Mouse (Mus musculus): ENCODE results near the gene Btg2. TPM values are rescaled to one million over a fixed set of nuclear protein-coding genes. Genes with fewer than 3 reads are reported as not detected.

Btg2 gene
- polyA plus RNA-seq (2015; fragmentation: Nextera tagmentation; extraction: Ambion mirVana), result 21.2 and 24.2 TPM in 2 replicates

DNA sequence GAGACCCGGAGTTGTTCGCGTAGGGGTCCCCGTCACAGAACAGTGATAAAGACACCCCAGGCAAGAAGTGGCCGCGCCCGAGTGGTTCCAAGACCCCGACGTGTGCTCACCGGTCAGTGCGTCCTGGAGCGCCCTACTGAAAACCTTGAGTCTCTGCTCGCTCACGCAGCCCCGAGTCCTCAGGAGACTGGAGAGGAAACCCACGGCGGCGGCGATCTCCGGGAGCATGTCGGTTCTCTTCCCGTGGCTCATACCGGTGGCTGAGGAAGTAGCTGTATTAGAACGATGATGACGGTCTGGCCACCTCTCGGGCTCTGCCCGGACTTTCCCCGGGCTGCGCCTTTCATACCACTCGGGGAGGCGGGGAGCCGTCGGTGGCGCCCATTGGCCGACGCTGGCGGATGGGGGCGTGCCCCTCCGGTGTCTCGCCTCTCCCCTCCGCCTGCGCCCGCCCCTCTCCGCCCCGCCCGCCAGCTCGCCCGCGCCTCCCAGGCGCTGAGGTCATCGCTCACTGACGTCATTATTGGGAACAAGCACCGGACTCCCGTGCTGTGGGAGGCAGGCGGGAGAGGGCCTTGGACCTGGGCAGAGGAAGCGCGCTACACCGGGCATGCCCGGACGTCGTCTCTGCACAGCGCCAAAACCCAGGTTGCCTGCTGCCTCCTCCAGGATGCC is at the start of gene Btg2:
Btg2 (minus strand) TSS at position 319 of the 675 bp plus-strand sequence.
- Histone ChIP-seq H3K4me2 (peak within 1 kb of the TSS; percentile 84), H3K36me3 (peaks cover 13% of the 10 kb centered on the region; the same call in 1 of the 2 replicates), H3K27ac (peak within 1 kb of the TSS; percentile 79), H3K27me3 (no peaks in the 10 kb centered on the region), H3K4me3 (peak within 1 kb of the TSS; percentile 66), H3K9me3 (no peaks in the 10 kb centered on the region), H3K4me1 (peaks cover 50% of the 10 kb centered on the region), H3K9ac (peak within 1 kb of the TSS; percentile 85)
- WGBS, result under 1% methylated on average over 58 of the region's 62 CpGs
- ATAC-seq (ENCODE audit: insufficient number of reproducible peaks, insufficient read depth, low FRiP score, low TSS enrichment, low read depth), result peak; percentile 93

DNA sequence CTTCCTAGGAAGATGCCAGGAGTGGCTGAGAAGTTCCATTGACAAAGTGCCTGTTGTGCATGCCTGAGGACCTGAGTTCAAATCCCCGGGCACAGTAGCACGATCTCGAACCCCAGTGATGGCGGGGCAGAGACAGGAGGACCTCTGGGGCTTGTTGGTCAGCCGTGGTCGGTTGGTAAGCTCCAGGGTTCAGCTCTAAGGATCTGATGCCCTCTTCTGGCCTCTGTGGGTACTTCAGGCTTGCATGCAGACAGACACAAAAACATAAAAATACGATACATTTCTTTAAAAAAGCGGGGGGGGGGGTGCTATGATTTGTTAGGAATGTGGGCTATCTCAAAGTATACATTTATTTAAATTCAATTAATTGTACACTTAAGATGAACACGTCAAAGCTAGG is 43.3 kb upstream of the Btg2 start:
- Histone ChIP-seq H3K4me1 (no peaks in the 10 kb centered on the region), H3K36me3 (no peaks in the 10 kb centered on the region), H3K9me3 (no peaks in the 10 kb centered on the region), H3K27ac (no peak overlapping the region), H3K4me2 (no peak overlapping the region), H3K4me3 (no peak overlapping the region), H3K9ac (no peak overlapping the region), H3K27me3 (no peaks in the 10 kb centered on the region)
- ATAC-seq (ENCODE audit: insufficient number of reproducible peaks, insufficient read depth, low FRiP score, low TSS enrichment, low read depth), result no peak
- WGBS, result 60% methylated on average over 9 of the region's 9 CpGs

DNA sequence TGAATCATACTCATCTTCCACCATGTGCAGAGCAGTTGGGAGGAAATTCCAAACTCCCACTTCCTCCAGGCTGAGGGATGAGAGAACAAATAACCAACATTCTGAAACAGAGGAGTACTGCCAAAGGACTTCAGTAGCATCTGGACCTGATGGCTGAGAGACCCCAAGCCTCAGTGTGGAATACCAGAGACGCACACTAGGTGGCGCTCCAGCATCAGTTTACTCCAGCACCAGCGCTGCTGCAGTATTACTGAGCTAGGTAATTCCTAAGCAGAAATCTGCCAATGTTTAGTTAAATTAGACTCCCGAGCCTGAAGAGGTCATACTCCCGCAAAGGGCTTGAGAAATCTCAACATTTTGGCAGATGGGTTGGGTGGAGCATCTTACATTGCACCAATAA is 41.3 kb upstream of the Btg2 start:
- Histone ChIP-seq H3K9me3 (no peaks in the 10 kb centered on the region), H3K4me2 (no peak overlapping the region), H3K4me3 (no peak overlapping the region), H3K36me3 (no peaks in the 10 kb centered on the region), H3K4me1 (peaks cover 8% of the 10 kb centered on the region), H3K27me3 (no peaks in the 10 kb centered on the region), H3K9ac (no peak overlapping the region), H3K27ac (no peak overlapping the region)
- ATAC-seq (ENCODE audit: insufficient number of reproducible peaks, insufficient read depth, low FRiP score, low TSS enrichment, low read depth), result 0 out of 2 replicates have a peak, but pooled peaks have one; percentile 56
- 1% methylated on average over 5 of the region's 5 CpGs for WGBS

DNA sequence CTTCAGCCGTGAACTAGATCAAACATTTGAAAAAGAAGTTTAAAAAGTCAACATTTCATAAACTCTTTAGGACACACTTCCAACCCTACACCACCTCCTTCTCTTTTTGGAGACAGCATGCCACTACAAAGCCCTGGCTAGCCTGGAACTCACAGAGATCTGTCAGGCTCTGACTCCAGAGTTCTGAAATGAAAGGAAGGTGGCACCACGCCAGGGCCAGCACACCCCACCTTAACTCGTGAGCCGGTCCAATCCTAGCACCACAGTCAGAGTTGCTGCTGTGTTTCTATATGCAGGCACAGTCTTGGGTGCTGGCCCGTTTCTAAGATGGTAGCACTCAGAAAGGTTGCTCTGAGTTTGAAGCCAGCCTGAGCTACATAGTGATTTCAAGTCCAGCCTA is 38.2 kb upstream of the Btg2 start:
- 77% methylated on average over 5 of the region's 5 CpGs for WGBS
- Histone ChIP-seq H3K27ac (no peak overlapping the region), H3K36me3 (no peaks in the 10 kb centered on the region), H3K27me3 (no peaks in the 10 kb centered on the region), H3K4me1 (peaks cover 24% of the 10 kb centered on the region), H3K9ac (no peak overlapping the region), H3K4me2 (no peak overlapping the region), H3K9me3 (no peaks in the 10 kb centered on the region), H3K4me3 (no peak overlapping the region)
- no peak for ATAC-seq (ENCODE audit: insufficient number of reproducible peaks, insufficient read depth, low FRiP score, low TSS enrichment, low read depth)

DNA sequence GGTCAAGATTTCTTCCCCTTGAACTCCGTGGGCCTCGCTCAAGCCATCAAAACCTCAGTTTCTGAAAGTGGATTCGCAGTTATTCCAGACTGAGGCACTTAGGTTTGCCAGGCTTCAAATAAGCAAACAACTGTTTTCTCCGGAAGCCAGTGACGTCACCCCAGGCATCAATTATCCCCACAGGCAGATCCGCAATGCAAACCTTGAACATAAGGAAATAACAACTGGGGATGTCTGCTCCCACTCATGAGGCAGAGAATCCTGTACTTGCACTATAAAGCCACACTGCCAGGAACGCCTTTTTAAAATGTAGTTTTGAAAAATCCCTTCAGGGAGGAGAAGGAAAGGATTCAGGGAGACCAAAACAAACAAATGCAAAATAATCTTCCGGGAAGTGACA is 36.5 kb upstream of the Btg2 start:
- H3K4me2 ChIP-seq, result no peak overlapping the region
- no peaks in the 10 kb centered on the region for H3K9me3 ChIP-seq
- peaks cover 24% of the 10 kb centered on the region for H3K4me1 ChIP-seq
- no peak overlapping the region for H3K4me3 ChIP-seq
- no peaks in the 10 kb centered on the region for H3K27me3 ChIP-seq
- H3K9ac ChIP-seq, result no peak overlapping the region
- 31% methylated on average over 8 of the region's 8 CpGs for WGBS
- ATAC-seq (ENCODE audit: insufficient number of reproducible peaks, insufficient read depth, low FRiP score, low TSS enrichment, low read depth), result no peak
- no peaks in the 10 kb centered on the region for H3K36me3 ChIP-seq
- no peak overlapping the region for H3K27ac ChIP-seq

DNA sequence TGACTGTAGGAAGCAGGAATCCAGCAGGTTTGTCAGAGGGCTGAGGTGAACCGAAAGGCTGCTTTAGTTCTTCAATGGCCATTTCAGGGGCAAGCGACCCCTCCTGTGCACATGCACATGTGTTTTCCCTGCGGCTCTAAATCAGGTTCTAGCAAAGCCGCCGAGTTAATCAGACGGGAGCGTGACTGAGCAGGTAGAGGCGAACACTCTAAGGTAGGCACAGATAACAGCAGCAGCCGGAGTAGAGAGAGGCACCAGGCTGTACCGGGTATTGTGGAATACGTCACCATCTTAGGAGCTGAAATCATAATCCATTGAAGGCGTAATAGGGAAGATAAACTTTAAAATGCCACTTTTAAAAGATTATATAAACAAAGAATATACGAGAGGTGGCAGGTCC is 35.8 kb upstream of the Btg2 start:
- no peak overlapping the region for H3K9ac ChIP-seq
- 61% methylated on average over 13 of the region's 13 CpGs for WGBS
- ATAC-seq (ENCODE audit: insufficient number of reproducible peaks, insufficient read depth, low FRiP score, low TSS enrichment, low read depth), result no peak
- H3K9me3 ChIP-seq, result no peaks in the 10 kb centered on the region
- no peak overlapping the region for H3K4me3 ChIP-seq
- H3K27me3 ChIP-seq, result no peaks in the 10 kb centered on the region
- no peak overlapping the region for H3K27ac ChIP-seq
- H3K4me2 ChIP-seq, result no peak overlapping the region
- peaks cover 24% of the 10 kb centered on the region for H3K4me1 ChIP-seq
- no peaks in the 10 kb centered on the region for H3K36me3 ChIP-seq

DNA sequence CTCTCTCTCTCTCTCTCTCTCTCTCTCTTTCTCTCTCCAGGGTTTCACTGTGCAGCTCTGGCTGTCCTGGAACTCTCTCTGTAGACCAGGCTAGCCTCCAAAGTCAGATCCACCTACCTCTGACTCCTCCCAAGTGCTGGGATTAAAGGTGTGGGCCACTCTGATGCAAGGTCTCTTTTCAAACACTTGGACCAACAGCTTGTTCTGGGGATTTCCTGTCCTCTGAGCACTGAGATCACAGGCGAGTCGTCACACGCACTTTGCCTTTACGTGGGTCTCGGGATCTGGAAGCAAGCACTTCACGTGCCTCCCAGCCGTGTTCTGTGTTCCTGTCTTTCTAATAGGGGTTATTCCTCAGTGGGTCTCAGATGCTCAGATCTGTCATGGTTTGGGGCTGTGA is 35.1 kb upstream of the Btg2 start:
- no peaks in the 10 kb centered on the region for H3K27me3 ChIP-seq
- peaks cover 24% of the 10 kb centered on the region for H3K4me1 ChIP-seq
- H3K9ac ChIP-seq, result no peak overlapping the region
- H3K4me3 ChIP-seq, result no peak overlapping the region
- peak overlapping the region; percentile 49; the same call in 1 of the 2 replicates for H3K27ac ChIP-seq
- no peak for ATAC-seq (ENCODE audit: insufficient number of reproducible peaks, insufficient read depth, low FRiP score, low TSS enrichment, low read depth)
- H3K36me3 ChIP-seq, result no peaks in the 10 kb centered on the region
- no peak overlapping the region for H3K4me2 ChIP-seq
- no peaks in the 10 kb centered on the region for H3K9me3 ChIP-seq
- WGBS, result 68% methylated on average over 7 of the region's 7 CpGs

DNA sequence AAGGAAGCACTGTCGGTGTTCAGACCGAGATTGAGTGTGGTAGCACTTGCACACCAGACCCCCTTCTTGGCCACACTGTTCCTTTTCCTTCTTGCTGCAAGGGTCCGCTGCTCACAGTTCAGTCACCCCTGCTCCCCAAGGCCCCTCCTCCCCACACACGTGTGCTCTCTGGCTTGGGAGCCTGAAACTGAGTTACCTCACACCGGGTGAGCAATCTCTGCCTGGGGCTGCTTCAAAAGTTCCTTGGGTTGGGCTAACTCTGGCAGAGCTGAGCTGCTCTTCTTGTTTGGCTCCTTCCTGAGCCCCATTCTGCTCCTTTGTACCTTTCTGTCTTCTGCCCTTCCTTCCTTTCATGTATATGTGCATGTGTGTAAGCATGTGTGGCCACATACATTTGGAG is 34.6 kb upstream of the Btg2 start:
- WGBS, result 49% methylated on average over 5 of the region's 5 CpGs
- Histone ChIP-seq H3K27ac (peak overlapping the region; percentile 49), H3K9me3 (no peaks in the 10 kb centered on the region), H3K4me3 (no peak overlapping the region), H3K9ac (no peak overlapping the region), H3K27me3 (no peaks in the 10 kb centered on the region), H3K36me3 (no peaks in the 10 kb centered on the region), H3K4me1 (peaks cover 24% of the 10 kb centered on the region), H3K4me2 (no peak overlapping the region)
- 0 out of 2 replicates have a peak, but pooled peaks have one; percentile 15 for ATAC-seq (ENCODE audit: insufficient number of reproducible peaks, insufficient read depth, low FRiP score, low TSS enrichment, low read depth)

DNA sequence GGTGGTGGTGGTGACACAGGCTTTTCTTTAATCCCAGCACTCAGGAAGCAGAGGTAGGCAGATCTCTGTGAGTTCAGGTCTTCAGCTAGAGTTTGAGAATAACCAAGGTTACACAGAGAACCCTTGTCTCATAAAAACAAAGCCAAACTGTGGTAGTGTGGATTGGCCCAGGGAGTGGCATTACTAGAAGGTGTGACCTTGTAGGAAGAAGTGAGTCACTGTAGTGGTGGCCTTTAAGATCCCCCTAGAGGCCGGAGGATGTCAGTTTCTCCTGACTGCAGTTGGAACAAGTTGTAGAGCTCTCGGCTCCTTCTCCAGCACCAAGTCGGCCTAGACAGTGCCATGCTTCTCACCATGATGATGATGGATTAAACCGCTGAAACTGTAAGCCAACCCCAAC is 32.1 kb upstream of the Btg2 start, which contains the start of gene Chit1:
Chit1 (plus strand) TSS at position 264 of the 400 bp plus-strand sequence.
- ATAC-seq (ENCODE audit: insufficient number of reproducible peaks, insufficient read depth, low FRiP score, low TSS enrichment, low read depth), result no peak
- H3K4me3 ChIP-seq, result no peak within 1 kb of the TSS
- no peaks in the 10 kb centered on the region for H3K36me3 ChIP-seq
- H3K9ac ChIP-seq, result no peak within 1 kb of the TSS
- H3K4me2 ChIP-seq, result no peak within 1 kb of the TSS
- H3K27me3 ChIP-seq, result no peaks in the 10 kb centered on the region
- H3K4me1 ChIP-seq, result peaks cover 24% of the 10 kb centered on the region
- no peak within 1 kb of the TSS for H3K27ac ChIP-seq
- H3K9me3 ChIP-seq, result no peaks in the 10 kb centered on the region
- WGBS, result 78% methylated on average over 4 of the region's 4 CpGs

DNA sequence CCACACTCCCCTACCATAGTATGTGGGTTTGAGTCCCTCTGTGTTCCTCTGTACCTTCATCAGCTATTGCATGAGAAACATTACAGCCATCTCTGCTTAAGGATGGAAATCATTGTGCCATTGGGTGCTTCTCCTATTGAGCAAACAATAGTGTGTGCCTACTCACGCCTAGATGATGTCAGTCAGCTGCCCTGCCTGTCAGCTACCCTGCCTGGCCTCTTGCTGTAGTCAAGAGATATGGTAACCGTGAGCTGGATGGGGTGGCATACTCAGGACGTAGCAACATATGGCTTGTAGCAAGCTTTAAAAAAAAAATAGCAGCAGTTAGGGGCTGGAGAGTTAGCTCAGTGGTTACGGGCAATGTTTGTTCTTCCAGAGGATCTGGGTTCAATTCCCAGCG is 31.5 kb upstream of the Btg2 start:
- H3K9ac ChIP-seq, result no peak overlapping the region
- no peak overlapping the region for H3K4me3 ChIP-seq
- H3K27ac ChIP-seq, result no peak overlapping the region
- H3K36me3 ChIP-seq, result no peaks in the 10 kb centered on the region
- WGBS, result 88% methylated on average over 5 of the region's 5 CpGs
- H3K4me2 ChIP-seq, result no peak overlapping the region
- H3K27me3 ChIP-seq, result no peaks in the 10 kb centered on the region
- H3K4me1 ChIP-seq, result peaks cover 19% of the 10 kb centered on the region
- H3K9me3 ChIP-seq, result no peaks in the 10 kb centered on the region
- ATAC-seq (ENCODE audit: insufficient number of reproducible peaks, insufficient read depth, low FRiP score, low TSS enrichment, low read depth), result no peak

DNA sequence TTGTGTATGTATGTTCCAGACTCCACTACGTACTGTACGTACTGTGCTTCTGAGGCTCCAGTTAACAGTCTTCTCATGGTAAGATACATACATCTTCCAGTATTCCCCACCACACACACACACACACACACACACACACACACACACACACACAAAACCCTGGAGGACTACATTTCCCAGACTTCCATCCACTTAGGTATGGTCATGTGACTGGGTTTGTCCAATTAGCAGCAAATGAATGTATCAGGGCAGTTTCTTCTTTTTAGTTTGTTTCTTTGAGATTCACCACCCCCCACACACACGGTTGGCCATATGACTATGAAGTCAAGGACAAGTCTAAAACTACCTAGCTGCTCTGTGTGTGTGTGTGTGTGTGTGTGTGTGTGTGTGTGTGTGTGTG is 31.1 kb upstream of the Btg2 start:
- Histone ChIP-seq H3K27me3 (no peaks in the 10 kb centered on the region), H3K27ac (no peak overlapping the region), H3K4me3 (no peak overlapping the region), H3K9me3 (no peaks in the 10 kb centered on the region), H3K4me1 (peaks cover 14% of the 10 kb centered on the region), H3K36me3 (no peaks in the 10 kb centered on the region), H3K4me2 (no peak overlapping the region), H3K9ac (no peak overlapping the region)
- ATAC-seq (ENCODE audit: insufficient number of reproducible peaks, insufficient read depth, low FRiP score, low TSS enrichment, low read depth), result no peak
- WGBS, result 93% methylated on average over 3 of the region's 3 CpGs

DNA sequence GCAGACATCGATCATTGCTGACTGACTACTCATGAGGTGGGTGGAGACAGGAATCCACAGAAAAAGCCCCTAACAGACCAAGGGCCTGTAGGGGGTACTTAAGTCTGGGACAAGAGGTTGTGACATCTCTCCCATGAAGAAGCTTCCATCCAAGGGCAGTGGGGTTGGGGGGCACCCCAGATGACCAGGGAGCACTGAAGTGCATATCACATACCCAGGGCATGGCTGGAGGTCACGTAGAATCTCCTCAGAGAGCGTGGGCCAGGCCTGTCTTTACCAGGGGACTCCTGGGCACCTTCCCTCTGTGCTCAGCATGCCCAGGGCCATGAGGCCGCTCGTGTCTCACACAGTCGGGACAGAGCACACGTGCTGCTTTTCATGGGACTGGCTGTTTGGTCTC is 28.9 kb upstream of the Btg2 start:
- peaks cover 7% of the 10 kb centered on the region for H3K4me1 ChIP-seq
- no peaks in the 10 kb centered on the region for H3K27me3 ChIP-seq
- H3K4me3 ChIP-seq, result no peak overlapping the region
- H3K27ac ChIP-seq, result no peak overlapping the region
- H3K4me2 ChIP-seq, result no peak overlapping the region
- no peaks in the 10 kb centered on the region for H3K36me3 ChIP-seq
- ATAC-seq (ENCODE audit: insufficient number of reproducible peaks, insufficient read depth, low FRiP score, low TSS enrichment, low read depth), result no peak
- H3K9ac ChIP-seq, result no peak overlapping the region
- WGBS, result 82% methylated on average over 7 of the region's 7 CpGs
- no peaks in the 10 kb centered on the region for H3K9me3 ChIP-seq
